Mouse (Mus musculus) midbrain, embryonic 14.5 days (tissue): ENCODE results near the gene Hoxc5. TPM values are rescaled to one million over a fixed set of nuclear protein-coding genes. Genes with fewer than 3 reads are reported as not detected.

Experiments used
- ATAC-seq: fragments of 200-750 bp; cut with Nextera tagmentation; 2 replicates; pipeline ENCODE4 v1.8.0; 2017; ENCODE audit warnings: moderate number of reproducible peaks, moderate library complexity; ENCODE audit not compliant: low FRiP score, low TSS enrichment
- DNase-seq: peaks from one replicate; pipeline ENCODE4 v3.0.0-alpha.2; 2015
- H3K27ac ChIP-seq: fragments of 300-500 bp; sonication (generic); replicated peaks from 2 replicates; pipeline ENCODE4 v1.5.1; 2014; ENCODE audit warnings: mild to moderate bottlenecking, low read depth, low read length, moderate library complexity
- H3K27me3 ChIP-seq: fragments of 300-500 bp; sonication (generic); 2 replicates; pipeline ENCODE4 v1.6.1; 2014; ENCODE audit warnings: low read length, control low read depth, mixed read lengths; ENCODE audit not compliant: control insufficient read depth, insufficient read depth
- H3K36me3 ChIP-seq: fragments of 300-500 bp; sonication (generic); 2 replicates; pipeline ENCODE4 v1.6.1; 2014; ENCODE audit warnings: low read length, control low read depth; ENCODE audit not compliant: control insufficient read depth, insufficient read depth
- H3K4me1 ChIP-seq: fragments of 300-500 bp; sonication (generic); 2 replicates; pipeline ENCODE4 v1.6.1; 2014; ENCODE audit warnings: mild to moderate bottlenecking, antibody characterized with exemption, low read length, control low read depth; ENCODE audit not compliant: control insufficient read depth, insufficient read depth
- H3K4me2 ChIP-seq: fragments of 300-500 bp; sonication (generic); 2 replicates; pipeline ENCODE4 v1.6.1; 2014; ENCODE audit warnings: mild to moderate bottlenecking, low read length, moderate library complexity
- H3K4me3 ChIP-seq: fragments of 300-500 bp; sonication (generic); replicated peaks from 2 replicates; pipeline ENCODE4 v1.5.1; 2014; ENCODE audit warnings: low read depth, low read length
- H3K9ac ChIP-seq: fragments of 300-500 bp; sonication (generic); replicated peaks from 2 replicates; pipeline ENCODE4 v1.6.1; 2014; ENCODE audit warnings: mild to moderate bottlenecking, low read length, moderate library complexity
- H3K9me3 ChIP-seq: fragments of 300-500 bp; sonication (generic); 2 replicates; pipeline ENCODE4 v1.6.1; 2016; ENCODE audit warnings: low read length, control low read depth, mixed read lengths; ENCODE audit not compliant: control insufficient read depth
- WGBS: fragments of 180-500 bp; shearing (Covaris S2); extraction: QIAGEN DNeasy Blood & Tissue Kit; methylation state at CpG from one replicate; pipeline ENCODE4 v1.1.7; 2014; 5-methylcytosine and 5-hydroxymethylcytosine counted together
- polyA plus RNA-seq: library from polyadenylated mRNA; unstranded; fragments of >200 nt; fragmentation: Nextera tagmentation; extraction: Ambion mirVana; gene quantifications from 2 replicates; pipeline ENCODE4 v1.2.1, GENCODE M21; 2014

Hoxc5 gene
- polyA plus RNA-seq, 1 experiment from 2014 or later: 0.12 TPM

GRCm38 (mm10) chr15:103014166-103015008, 47.1 kb downstream of the Hoxc5 start:
- H3K27ac ChIP-seq: no peak overlapping the region
- H3K4me3 ChIP-seq: no peak overlapping the region
- no peaks in the 10 kb centered on the region for H3K9me3 ChIP-seq
- no peak overlapping the region for H3K9ac ChIP-seq
- H3K36me3 ChIP-seq: no peaks in the 10 kb centered on the region
- no peak overlapping the region for H3K4me2 ChIP-seq
- DNase-seq: no peak
- no peak for ATAC-seq
- H3K4me1 ChIP-seq: no peaks in the 10 kb centered on the region
- peaks cover 98% of the 10 kb centered on the region for H3K27me3 ChIP-seq
- WGBS: under 1% methylated on average over 57 of the region's 57 CpGs

GRCm38 (mm10) chr15:103015009-103015399, 47.8 kb downstream of the Hoxc5 start:
- no peak overlapping the region for H3K27ac ChIP-seq
- H3K4me1 ChIP-seq: no peaks in the 10 kb centered on the region
- DNase-seq: no peak
- no peaks in the 10 kb centered on the region for H3K9me3 ChIP-seq
- H3K36me3 ChIP-seq: no peaks in the 10 kb centered on the region
- ATAC-seq: no peak
- H3K4me2 ChIP-seq: no peak overlapping the region
- whole genome bisulfite sequencing: under 1% methylated on average over 28 of the region's 28 CpGs
- no peak overlapping the region for H3K4me3 ChIP-seq
- no peak overlapping the region for H3K9ac ChIP-seq
- peaks cover 98% of the 10 kb centered on the region for H3K27me3 ChIP-seq

- Histone ChIP-seq H3K27ac (no peak overlapping the region), H3K9ac (no peak overlapping the region), H3K4me2 (no peak overlapping the region), H3K27me3 (peaks cover 98% of the 10 kb centered on the region), H3K4me3 (no peak overlapping the region), H3K36me3 (no peaks in the 10 kb centered on the region), H3K9me3 (no peaks in the 10 kb centered on the region), H3K4me1 (no peaks in the 10 kb centered on the region)
- no peak for ATAC-seq
- 2% methylated on average over 19 of the region's 19 CpGs for WGBS
- DNase-seq: no peak
Measured at GRCm38 (mm10) chr15:103015406-103016166, 48.3 kb downstream of the Hoxc5 start.

GRCm38 (mm10) chr15:103018636-103019035, 51.4 kb downstream of the Hoxc5 start, which contains the start of gene Hoxc4:
Gene Hoxc4 (plus strand): TSS chr15:103018934.
- no peaks in the 10 kb centered on the region for H3K9me3 ChIP-seq
- DNase-seq: no peak
- H3K27me3 ChIP-seq: peaks cover 100% of the 10 kb centered on the region
- no peak for ATAC-seq
- no peak within 1 kb of the TSS for H3K4me3 ChIP-seq
- H3K9ac ChIP-seq: no peak within 1 kb of the TSS
- H3K4me1 ChIP-seq: no peaks in the 10 kb centered on the region
- 2% methylated on average over 9 of the region's 9 CpGs for WGBS
- H3K27ac ChIP-seq: no peak within 1 kb of the TSS
- no peak within 1 kb of the TSS for H3K4me2 ChIP-seq
- no peaks in the 10 kb centered on the region for H3K36me3 ChIP-seq

GRCm38 (mm10) chr15:103020899-103021418, 53.7 kb downstream of the Hoxc5 start:
- 1% methylated on average over 8 of the region's 8 CpGs for WGBS
- Histone ChIP-seq H3K36me3 (no peaks in the 10 kb centered on the region), H3K27ac (no peak overlapping the region), H3K27me3 (peaks cover 100% of the 10 kb centered on the region), H3K9ac (no peak overlapping the region), H3K4me1 (no peaks in the 10 kb centered on the region), H3K4me3 (no peak overlapping the region), H3K4me2 (no peak overlapping the region), H3K9me3 (no peaks in the 10 kb centered on the region)
- no peak for DNase-seq
- no peak for ATAC-seq

GRCm38 (mm10) chr15:103021544-103021943, 54.3 kb downstream of the Hoxc5 start:
- peaks cover 100% of the 10 kb centered on the region for H3K27me3 ChIP-seq
- ATAC-seq (no peak), DNase-seq (no peak)
- no peaks in the 10 kb centered on the region for H3K36me3 ChIP-seq
- H3K27ac ChIP-seq: no peak overlapping the region
- WGBS: 9% methylated on average over 8 of the region's 8 CpGs
- no peak overlapping the region for H3K9ac ChIP-seq
- no peak overlapping the region for H3K4me3 ChIP-seq
- no peaks in the 10 kb centered on the region for H3K9me3 ChIP-seq
- no peak overlapping the region for H3K4me2 ChIP-seq
- no peaks in the 10 kb centered on the region for H3K4me1 ChIP-seq

GRCm38 (mm10) chr15:103024131-103024530, 56.9 kb downstream of the Hoxc5 start:
- peaks cover 100% of the 10 kb centered on the region for H3K27me3 ChIP-seq
- H3K4me2 ChIP-seq: no peak overlapping the region
- no peak overlapping the region for H3K9ac ChIP-seq
- WGBS: 0% methylated on average over 2 of the region's 2 CpGs
- no peak overlapping the region for H3K4me3 ChIP-seq
- DNase-seq (no peak), ATAC-seq (no peak)
- H3K4me1 ChIP-seq: no peaks in the 10 kb centered on the region
- H3K9me3 ChIP-seq: no peaks in the 10 kb centered on the region
- no peaks in the 10 kb centered on the region for H3K36me3 ChIP-seq
- H3K27ac ChIP-seq: no peak overlapping the region

- Histone ChIP-seq H3K27me3 (peaks cover 99% of the 10 kb centered on the region), H3K9me3 (no peaks in the 10 kb centered on the region), H3K4me3 (no peak overlapping the region), H3K27ac (no peak overlapping the region), H3K36me3 (no peaks in the 10 kb centered on the region), H3K4me1 (no peaks in the 10 kb centered on the region), H3K4me2 (no peak overlapping the region), H3K9ac (no peak overlapping the region)
- no peak for ATAC-seq
- DNase-seq: no peak
- 2% methylated on average over 43 of the region's 43 CpGs for WGBS
Measured at GRCm38 (mm10) chr15:103027266-103028235, 60.3 kb downstream of the Hoxc5 start.
